Mouse (Mus musculus) testis, adult 2 months (tissue): ENCODE data around the gene B4galt1. TPM values are rescaled to one million over a fixed set of nuclear protein-coding genes. Genes with fewer than 3 reads are reported as not detected.

Experiments used
- H3K27ac ChIP-seq: fragments of 200-500 bp; 2 replicates; pipeline ENCODE4 v1.5.1; 2012; ENCODE audit warnings: low read depth, low read length; ENCODE audit not compliant: control insufficient read depth, insufficient read depth
- H3K27me3 ChIP-seq: fragments of 200-500 bp; 2 replicates; pipeline ENCODE4 v1.6.1; 2012; ENCODE audit warnings: mild to moderate bottlenecking, low read length, moderate library complexity; ENCODE audit not compliant: control insufficient read depth, insufficient read depth
- H3K36me3 ChIP-seq: fragments of 200-500 bp; 2 replicates; pipeline ENCODE4 v1.6.1; 2012; ENCODE audit warnings: mild to moderate bottlenecking, low read length; ENCODE audit not compliant: control insufficient read depth, insufficient read depth
- H3K4me1 ChIP-seq: fragments of 200-500 bp; 2 replicates; pipeline ENCODE4 v1.6.1; 2012; ENCODE audit warnings: low read length; ENCODE audit not compliant: control insufficient read depth, insufficient read depth
- H3K4me3 ChIP-seq: fragments of 200-500 bp; 2 replicates; pipeline ENCODE4 v1.5.1; 2012; ENCODE audit warnings: low read depth, mild to moderate bottlenecking, low read length, moderate library complexity, mixed read lengths; ENCODE audit not compliant: control insufficient read depth
- CTCF ChIP-seq: fragments of 200-500 bp; IDR thresholded peaks from 2 replicates; pipeline ENCODE4 v1.5.1; 2012; ENCODE audit warnings: low read depth, mild to moderate bottlenecking, inconsistent platforms, low read length, moderate library complexity; ENCODE audit not compliant: control insufficient read depth, insufficient read depth, insufficient replicate concordance
- POLR2A ChIP-seq: fragments of 200-500 bp; IDR thresholded peaks from 2 replicates; pipeline ENCODE4 v1.6.1; 2012; ENCODE audit warnings: low read depth, mild to moderate bottlenecking, inconsistent platforms, low read length, moderate library complexity; ENCODE audit not compliant: control insufficient read depth
- polyA plus RNA-seq: library from polyadenylated mRNA; depleted of rRNA; stranded (reverse); fragments of >200 nt; gene quantifications from 2 replicates; pipeline ENCODE4 v1.2.3, GENCODE M21; 2012

The B4galt1 gene
- polyA plus RNA-seq, 1 experiment: 10.3 TPM

GRCm38 (mm10) chr4:40828910-40829309, 24.9 kb downstream of the B4galt1 start:
- no peaks in the 10 kb centered on the region for H3K27me3 ChIP-seq
- no peak overlapping the region for H3K27ac ChIP-seq
- TF ChIP-seq POLR2A (no peak), CTCF (no peak)
- H3K4me1 ChIP-seq: 0 out of 2 replicates have a peak, but pooled peaks cover 2% of the 10 kb centered on the region
- H3K36me3 ChIP-seq: no peaks in the 10 kb centered on the region
- H3K4me3 ChIP-seq: no peak overlapping the region

GRCm38 (mm10) chr4:40827926-40828325, 25.9 kb downstream of the B4galt1 start:
- Histone ChIP-seq H3K27ac (no peak overlapping the region), H3K27me3 (no peaks in the 10 kb centered on the region), H3K36me3 (no peaks in the 10 kb centered on the region), H3K4me3 (no peak overlapping the region), H3K4me1 (peaks cover 8% of the 10 kb centered on the region; the same call in 1 of the 2 replicates)
- TF ChIP-seq CTCF: no peak
- TF ChIP-seq POLR2A: no peak

DNA sequence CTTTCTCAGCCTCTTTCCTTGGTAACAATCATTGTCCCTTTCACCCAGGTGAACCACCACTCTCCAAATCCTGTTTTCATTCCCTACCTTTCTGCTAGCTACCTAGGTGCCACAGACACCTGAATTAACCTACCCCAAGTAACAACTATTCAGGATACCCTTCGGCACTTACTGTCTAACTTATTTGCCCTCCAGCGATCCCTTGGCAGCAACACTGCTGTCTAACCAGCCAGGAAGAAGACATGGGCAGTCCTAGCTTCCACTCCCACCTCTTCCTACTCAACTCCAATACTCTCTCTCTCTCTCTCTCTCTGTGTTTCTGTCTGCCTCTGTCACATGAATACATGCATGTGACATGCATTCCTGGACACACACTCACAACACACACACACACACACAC, 27.0 kb downstream of the B4galt1 start:
- H3K27me3 ChIP-seq: no peaks in the 10 kb centered on the region
- no peak for TF ChIP-seq CTCF
- TF ChIP-seq POLR2A: no peak
- peaks cover 8% of the 10 kb centered on the region; the same call in 1 of the 2 replicates for H3K4me1 ChIP-seq
- no peaks in the 10 kb centered on the region for H3K36me3 ChIP-seq
- no peak overlapping the region for H3K4me3 ChIP-seq
- no peak overlapping the region for H3K27ac ChIP-seq

DNA sequence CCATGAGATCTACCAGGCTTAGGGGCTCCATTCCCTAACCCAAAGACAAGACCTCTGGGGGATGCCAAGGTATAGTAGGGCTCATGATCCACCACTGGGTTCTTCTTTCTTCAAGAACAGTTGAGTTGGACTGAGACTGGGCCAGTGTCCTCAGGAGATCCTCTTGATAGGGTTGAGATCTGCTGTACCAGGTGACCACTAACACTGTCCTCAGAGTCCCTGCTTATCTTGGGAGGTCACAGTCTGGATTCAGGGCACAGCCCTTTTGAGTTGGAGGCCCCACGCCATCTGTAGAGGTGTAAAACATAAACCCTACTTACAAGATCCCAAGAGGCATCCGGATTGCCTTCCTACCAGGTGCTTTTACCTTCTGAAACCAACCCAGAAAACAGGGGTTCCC, 27.8 kb downstream of the B4galt1 start:
- H3K4me3 ChIP-seq: no peak overlapping the region
- peaks cover 8% of the 10 kb centered on the region; the same call in 1 of the 2 replicates for H3K4me1 ChIP-seq
- H3K36me3 ChIP-seq: no peaks in the 10 kb centered on the region
- no peak overlapping the region for H3K27ac ChIP-seq
- no peaks in the 10 kb centered on the region for H3K27me3 ChIP-seq
- TF ChIP-seq CTCF (no peak), POLR2A (no peak)

- Histone ChIP-seq H3K27ac (no peak overlapping the region), H3K4me1 (peaks cover 8% of the 10 kb centered on the region; the same call in 1 of the 2 replicates), H3K36me3 (no peaks in the 10 kb centered on the region), H3K27me3 (no peaks in the 10 kb centered on the region), H3K4me3 (no peak overlapping the region)
- TF ChIP-seq POLR2A: no peak
- no peak for TF ChIP-seq CTCF
These were observed 28.7 kb downstream of the B4galt1 start for GRCm38 (mm10) chr4:40825146-40825545.

DNA sequence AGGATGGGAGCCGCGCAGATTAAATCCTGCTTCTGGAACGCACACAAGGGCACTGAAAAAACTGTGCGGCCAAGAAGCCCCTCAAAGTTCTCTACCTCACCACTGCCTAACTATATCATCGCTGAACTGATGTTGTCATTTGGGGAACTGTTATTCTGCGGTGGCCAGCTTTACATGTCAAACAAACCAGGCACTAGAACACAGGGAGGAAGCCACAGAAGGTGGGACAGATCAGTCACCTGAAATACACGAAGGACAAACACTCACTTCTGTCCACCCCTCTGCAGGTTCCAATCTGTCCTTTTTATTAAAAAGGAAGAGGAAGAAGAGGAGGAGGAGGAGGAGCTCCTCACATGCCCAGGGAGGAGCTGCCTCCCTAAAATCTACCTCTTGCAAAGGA, 29.3 kb downstream of the B4galt1 start:
- no peak overlapping the region for H3K4me3 ChIP-seq
- TF ChIP-seq POLR2A (no peak), CTCF (no peak)
- peaks cover 8% of the 10 kb centered on the region; the same call in 1 of the 2 replicates for H3K4me1 ChIP-seq
- no peaks in the 10 kb centered on the region for H3K36me3 ChIP-seq
- no peak overlapping the region for H3K27ac ChIP-seq
- no peaks in the 10 kb centered on the region for H3K27me3 ChIP-seq

- Histone ChIP-seq H3K27ac (no peak overlapping the region), H3K36me3 (no peaks in the 10 kb centered on the region), H3K27me3 (no peaks in the 10 kb centered on the region), H3K4me1 (peaks cover 8% of the 10 kb centered on the region; the same call in 1 of the 2 replicates), H3K4me3 (no peak overlapping the region)
- TF ChIP-seq CTCF (no peak), POLR2A (no peak)
These were observed 30.1 kb downstream of the B4galt1 start for GRCm38 (mm10) chr4:40823664-40824063.

GRCm38 (mm10) chr4:40823151-40823550, 30.7 kb downstream of the B4galt1 start:
- Histone ChIP-seq H3K36me3 (no peaks in the 10 kb centered on the region), H3K4me1 (peaks cover 8% of the 10 kb centered on the region; the same call in 1 of the 2 replicates), H3K4me3 (no peak overlapping the region), H3K27me3 (no peaks in the 10 kb centered on the region), H3K27ac (no peak overlapping the region)
- TF ChIP-seq CTCF: no peak
- TF ChIP-seq POLR2A: no peak
